Mouse (Mus musculus): ENCODE results near the gene Faim2. TPM values are rescaled to one million over a fixed set of nuclear protein-coding genes. Genes with fewer than 3 reads are reported as not detected.

Faim2 gene
- polyA plus RNA-seq (2015; fragmentation: Nextera tagmentation; extraction: Ambion mirVana): 50.3 and 65.8 TPM in 2 replicates

- no peaks in the 10 kb centered on the region for H3K36me3 ChIP-seq (ENCODE audit: control insufficient read depth, insufficient read depth, low read length)
- ATAC-seq: peak; percentile 87
- peak within 1 kb of the TSS; percentile 46 for H3K4me3 ChIP-seq (ENCODE audit: low read depth, low read length)
- peaks cover 27% of the 10 kb centered on the region for H3K4me1 ChIP-seq (ENCODE audit: control insufficient read depth, insufficient read depth, low read length)
- peak within 1 kb of the TSS; percentile 91 for H3K27ac ChIP-seq (ENCODE audit: low read length)
- H3K27me3 ChIP-seq (ENCODE audit: control insufficient read depth, insufficient read depth, low read depth, low read length): no peaks in the 10 kb centered on the region; the same call in 1 of the 2 replicates
- H3K9me3 ChIP-seq (replicated peaks; ENCODE audit: control insufficient read depth, low read length, poor library complexity, severe bottlenecking): no peaks in the 10 kb centered on the region
- H3K4me2 ChIP-seq (ENCODE audit: low read length): peak within 1 kb of the TSS; percentile 57
- 6% methylated on average over 23 of the region's 27 CpGs for WGBS
- peak within 1 kb of the TSS; percentile 74 for H3K9ac ChIP-seq (ENCODE audit: low read depth, low read length)
These were observed at the start of gene Faim2 for GRCm38 (mm10) chr15:99527629-99528353. Gene Faim2, minus strand, starts transcription at chr15:99528165.

- WGBS: 89% methylated on average over 10 of the region's 10 CpGs
- Histone ChIP-seq H3K27me3 (ENCODE audit: control insufficient read depth, insufficient read depth, low read depth, low read length) (no peaks in the 10 kb centered on the region), H3K27ac (ENCODE audit: low read length) (no peak overlapping the region), H3K9ac (ENCODE audit: low read depth, low read length) (no peak overlapping the region), H3K4me2 (ENCODE audit: low read length) (no peak overlapping the region), H3K9me3 (replicated peaks; ENCODE audit: control insufficient read depth, low read length, poor library complexity, severe bottlenecking) (no peaks in the 10 kb centered on the region), H3K36me3 (ENCODE audit: control insufficient read depth, insufficient read depth, low read length) (no peaks in the 10 kb centered on the region), H3K4me3 (ENCODE audit: low read depth, low read length) (no peak overlapping the region), H3K4me1 (ENCODE audit: control insufficient read depth, insufficient read depth, low read length) (no peaks in the 10 kb centered on the region)
- no peak for ATAC-seq
These were observed 41.2 kb upstream of the Faim2 start for GRCm38 (mm10) chr15:99569123-99569522.

- Histone ChIP-seq H3K9ac (ENCODE audit: low read depth, low read length) (no peak overlapping the region), H3K4me2 (ENCODE audit: low read length) (no peak overlapping the region), H3K27ac (ENCODE audit: low read length) (no peak overlapping the region), H3K4me1 (ENCODE audit: control insufficient read depth, insufficient read depth, low read length) (no peaks in the 10 kb centered on the region; the same call in 1 of the 2 replicates), H3K9me3 (replicated peaks; ENCODE audit: control insufficient read depth, low read length, poor library complexity, severe bottlenecking) (no peaks in the 10 kb centered on the region), H3K27me3 (ENCODE audit: control insufficient read depth, insufficient read depth, low read depth, low read length) (no peaks in the 10 kb centered on the region), H3K36me3 (ENCODE audit: control insufficient read depth, insufficient read depth, low read length) (no peaks in the 10 kb centered on the region), H3K4me3 (ENCODE audit: low read depth, low read length) (no peak overlapping the region)
- WGBS: 58% methylated on average over 6 of the region's 6 CpGs
- no peak for ATAC-seq
These were observed 40.7 kb upstream of the Faim2 start for GRCm38 (mm10) chr15:99568682-99569081.

- Histone ChIP-seq H3K9me3 (replicated peaks; ENCODE audit: control insufficient read depth, low read length, poor library complexity, severe bottlenecking) (no peaks in the 10 kb centered on the region), H3K27me3 (ENCODE audit: control insufficient read depth, insufficient read depth, low read depth, low read length) (no peaks in the 10 kb centered on the region), H3K4me1 (ENCODE audit: control insufficient read depth, insufficient read depth, low read length) (no peaks in the 10 kb centered on the region; the same call in 1 of the 2 replicates), H3K4me3 (ENCODE audit: low read depth, low read length) (no peak overlapping the region), H3K4me2 (ENCODE audit: low read length) (no peak overlapping the region), H3K9ac (ENCODE audit: low read depth, low read length) (no peak overlapping the region), H3K36me3 (ENCODE audit: control insufficient read depth, insufficient read depth, low read length) (no peaks in the 10 kb centered on the region), H3K27ac (ENCODE audit: low read length) (no peak overlapping the region)
- 69% methylated on average over 4 of the region's 4 CpGs for WGBS
- no peak for ATAC-seq
These were observed 39.4 kb upstream of the Faim2 start for GRCm38 (mm10) chr15:99567371-99567770.

GRCm38 (mm10) chr15:99560246-99560645 lies 32.3 kb upstream of the Faim2 start:
- no peak overlapping the region for H3K4me2 ChIP-seq (ENCODE audit: low read length)
- H3K9me3 ChIP-seq (replicated peaks; ENCODE audit: control insufficient read depth, low read length, poor library complexity, severe bottlenecking): no peaks in the 10 kb centered on the region
- no peaks in the 10 kb centered on the region for H3K27me3 ChIP-seq (ENCODE audit: control insufficient read depth, insufficient read depth, low read depth, low read length)
- 67% methylated on average over 10 of the region's 10 CpGs for WGBS
- ATAC-seq: no peak
- no peak overlapping the region for H3K9ac ChIP-seq (ENCODE audit: low read depth, low read length)
- no peak overlapping the region for H3K27ac ChIP-seq (ENCODE audit: low read length)
- H3K36me3 ChIP-seq (ENCODE audit: control insufficient read depth, insufficient read depth, low read length): no peaks in the 10 kb centered on the region
- H3K4me1 ChIP-seq (ENCODE audit: control insufficient read depth, insufficient read depth, low read length): no peaks in the 10 kb centered on the region; the same call in 1 of the 2 replicates
- H3K4me3 ChIP-seq (ENCODE audit: low read depth, low read length): no peak overlapping the region

GRCm38 (mm10) chr15:99558947-99559346 lies 31.0 kb upstream of the Faim2 start:
- 87% methylated on average over 1 of the region's 1 CpGs for WGBS
- Histone ChIP-seq H3K4me2 (ENCODE audit: low read length) (no peak overlapping the region), H3K9me3 (replicated peaks; ENCODE audit: control insufficient read depth, low read length, poor library complexity, severe bottlenecking) (no peaks in the 10 kb centered on the region), H3K4me3 (ENCODE audit: low read depth, low read length) (no peak overlapping the region), H3K4me1 (ENCODE audit: control insufficient read depth, insufficient read depth, low read length) (no peaks in the 10 kb centered on the region; the same call in 1 of the 2 replicates), H3K36me3 (ENCODE audit: control insufficient read depth, insufficient read depth, low read length) (no peaks in the 10 kb centered on the region), H3K27me3 (ENCODE audit: control insufficient read depth, insufficient read depth, low read depth, low read length) (no peaks in the 10 kb centered on the region; the same call in 1 of the 2 replicates), H3K27ac (ENCODE audit: low read length) (no peak overlapping the region), H3K9ac (ENCODE audit: low read depth, low read length) (no peak overlapping the region)
- no peak for ATAC-seq

- no peak overlapping the region for H3K4me2 ChIP-seq (ENCODE audit: low read length)
- H3K9ac ChIP-seq (ENCODE audit: low read depth, low read length): no peak overlapping the region
- H3K4me3 ChIP-seq (ENCODE audit: low read depth, low read length): no peak overlapping the region
- no peaks in the 10 kb centered on the region for H3K9me3 ChIP-seq (replicated peaks; ENCODE audit: control insufficient read depth, low read length, poor library complexity, severe bottlenecking)
- H3K4me1 ChIP-seq (ENCODE audit: control insufficient read depth, insufficient read depth, low read length): no peaks in the 10 kb centered on the region
- no peaks in the 10 kb centered on the region for H3K36me3 ChIP-seq (ENCODE audit: control insufficient read depth, insufficient read depth, low read length)
- ATAC-seq: no peak
- no peaks in the 10 kb centered on the region; the same call in 1 of the 2 replicates for H3K27me3 ChIP-seq (ENCODE audit: control insufficient read depth, insufficient read depth, low read depth, low read length)
- 71% methylated on average over 6 of the region's 6 CpGs for WGBS
- H3K27ac ChIP-seq (ENCODE audit: low read length): no peak overlapping the region
These were observed 25.8 kb upstream of the Faim2 start for GRCm38 (mm10) chr15:99553767-99554166.

- Histone ChIP-seq H3K9ac (ENCODE audit: low read depth, low read length) (no peak overlapping the region), H3K27me3 (ENCODE audit: control insufficient read depth, insufficient read depth, low read depth, low read length) (no peaks in the 10 kb centered on the region; the same call in 1 of the 2 replicates), H3K36me3 (ENCODE audit: control insufficient read depth, insufficient read depth, low read length) (no peaks in the 10 kb centered on the region), H3K4me3 (ENCODE audit: low read depth, low read length) (no peak overlapping the region), H3K9me3 (replicated peaks; ENCODE audit: control insufficient read depth, low read length, poor library complexity, severe bottlenecking) (no peaks in the 10 kb centered on the region), H3K27ac (ENCODE audit: low read length) (no peak overlapping the region), H3K4me2 (ENCODE audit: low read length) (no peak overlapping the region), H3K4me1 (ENCODE audit: control insufficient read depth, insufficient read depth, low read length) (no peaks in the 10 kb centered on the region; the same call in 1 of the 2 replicates)
- no peak for ATAC-seq
- 55% methylated on average over 2 of the region's 2 CpGs for WGBS
These were observed 21.9 kb upstream of the Faim2 start for GRCm38 (mm10) chr15:99549901-99550300.

GRCm38 (mm10) chr15:99547732-99548131 lies 19.8 kb upstream of the Faim2 start:
- Histone ChIP-seq H3K4me2 (ENCODE audit: low read length) (no peak overlapping the region), H3K27me3 (ENCODE audit: control insufficient read depth, insufficient read depth, low read depth, low read length) (no peaks in the 10 kb centered on the region), H3K27ac (ENCODE audit: low read length) (no peak overlapping the region), H3K9me3 (replicated peaks; ENCODE audit: control insufficient read depth, low read length, poor library complexity, severe bottlenecking) (no peaks in the 10 kb centered on the region), H3K36me3 (ENCODE audit: control insufficient read depth, insufficient read depth, low read length) (no peaks in the 10 kb centered on the region), H3K4me3 (ENCODE audit: low read depth, low read length) (no peak overlapping the region), H3K4me1 (ENCODE audit: control insufficient read depth, insufficient read depth, low read length) (no peaks in the 10 kb centered on the region; the same call in 1 of the 2 replicates), H3K9ac (ENCODE audit: low read depth, low read length) (no peak overlapping the region)
- ATAC-seq: no peak
- WGBS: 87% methylated on average over 6 of the region's 6 CpGs
